Mouse (Mus musculus) cerebellum, adult 2 months (tissue): ENCODE data around the gene Arhgef1.

Experiments
- CTCF ChIP-seq: fragments of 200-500 bp; IDR thresholded peaks from 2 replicates; pipeline ENCODE4 v1.5.1; 2011; ENCODE audit warnings: low read depth, mild to moderate bottlenecking, control low read depth, low read length, moderate library complexity, borderline replicate concordance; ENCODE audit not compliant: insufficient read depth
- POLR2A ChIP-seq: fragments of 200-500 bp; IDR thresholded peaks from 2 replicates; pipeline ENCODE4 v1.6.1; 2011; ENCODE audit warnings: low read length, control low read depth, borderline replicate concordance; ENCODE audit not compliant: insufficient read depth

DNA sequence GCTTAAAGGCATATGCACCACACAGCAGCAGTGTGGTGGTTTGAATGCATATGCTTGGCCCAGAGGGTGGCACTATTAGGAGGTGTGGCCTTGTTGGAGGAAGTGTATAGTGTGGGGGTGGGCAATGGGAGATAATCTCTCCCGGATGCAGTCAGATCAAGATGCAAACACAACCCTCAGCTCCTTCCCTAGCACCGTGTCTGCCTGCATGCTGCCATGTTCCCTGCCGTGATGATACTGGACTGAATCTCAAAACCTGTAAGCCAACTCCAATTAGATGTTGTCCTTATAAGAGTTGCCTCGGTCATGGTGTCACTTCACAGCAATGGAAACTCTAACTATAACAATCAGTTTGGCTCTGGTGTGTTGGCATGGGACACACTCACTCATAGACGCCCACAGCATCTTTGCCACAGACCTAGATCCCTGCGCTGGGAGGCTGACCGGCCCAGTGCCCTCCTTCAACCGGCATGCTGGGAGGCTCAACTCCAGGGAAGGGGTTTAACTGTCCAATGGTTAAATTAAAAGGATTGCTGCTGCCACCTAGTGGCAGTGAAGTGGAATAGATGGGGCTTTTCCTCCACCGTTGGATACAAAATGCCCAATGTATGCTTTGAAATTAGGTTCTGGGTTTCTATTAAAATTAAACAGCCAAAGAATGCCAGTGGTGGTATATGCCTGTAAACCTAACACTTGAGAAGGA, 72.3 kb downstream of the Arhgef1 start:
- TF ChIP-seq POLR2A (no peak), CTCF (peak; percentile 60)
